Mouse (Mus musculus) hindbrain, embryonic 12.5 days (tissue): ENCODE results near the gene Cfap73. TPM values are rescaled to one million over a fixed set of nuclear protein-coding genes. Genes with fewer than 3 reads are reported as not detected.

ENCODE experiments used
- polyA plus RNA-seq: library from polyadenylated mRNA; unstranded; fragments of >200 nt; fragmentation: Nextera tagmentation; extraction: Ambion mirVana; gene quantifications from 2 replicates; pipeline ENCODE4 v1.2.1, GENCODE M21; 2016

Gene Cfap73
- polyA plus RNA-seq, 1 experiment from 2014 or later = 0.56 TPM

Other genes starting within 250 kb of the Cfap73 start
- gene Lhx5, start 202.5 kb downstream of the Cfap73 start, polyA plus RNA-seq = 63.0 and 67.2 TPM in 2 replicates
- 5.4 and 7.5 TPM in 2 replicates for gene Sdsl, start 161.4 kb downstream of the Cfap73 start, polyA plus RNA-seq
- gene Sds, start 157.7 kb downstream of the Cfap73 start, polyA plus RNA-seq = not detected in 2 replicates
- gene Plbd2, start 130.6 kb downstream of the Cfap73 start, polyA plus RNA-seq = 42.0 and 44.7 TPM in 2 replicates
- gene Slc8b1, start 123.1 kb downstream of the Cfap73 start, polyA plus RNA-seq = 3.5 and 4.0 TPM in 2 replicates
- gene Tpcn1, start 45.6 kb downstream of the Cfap73 start, polyA plus RNA-seq = 18.4 and 19.2 TPM in 2 replicates
- gene Iqcd, start 45.2 kb downstream of the Cfap73 start, polyA plus RNA-seq = 1.9 and 2.5 TPM in 2 replicates
- gene Rita1, start 21.6 kb downstream of the Cfap73 start, polyA plus RNA-seq = 16.8 and 19.2 TPM in 2 replicates
- 53.2 and 53.6 TPM in 2 replicates for gene Ddx54, start 21.5 kb downstream of the Cfap73 start, polyA plus RNA-seq
- 0.06 and 0.38 TPM in 2 replicates for gene Rasal1, start 14.6 kb upstream of the Cfap73 start, polyA plus RNA-seq
- gene Dtx1, start 77.7 kb upstream of the Cfap73 start, polyA plus RNA-seq = 23.0 and 25.6 TPM in 2 replicates
- 0.30 TPM in 1 of 2 replicates, not detected in the other for gene Oas2, start 115.6 kb upstream of the Cfap73 start, polyA plus RNA-seq
- gene Oas3, start 143.4 kb upstream of the Cfap73 start, polyA plus RNA-seq = 0.22 and 0.23 TPM in 2 replicates
- 0.26 and 0.36 TPM in 2 replicates for gene Oas1e, start 161.3 kb upstream of the Cfap73 start, polyA plus RNA-seq
- gene Oas1c, start 178.3 kb upstream of the Cfap73 start, polyA plus RNA-seq = 0.42 and 0.62 TPM in 2 replicates
- gene Oas1f, start 213.1 kb upstream of the Cfap73 start, polyA plus RNA-seq = not detected in 2 replicates
- gene Oas1h, start 227.2 kb upstream of the Cfap73 start, polyA plus RNA-seq = not detected in 2 replicates